Mouse (Mus musculus) myocyte (in vitro differentiated cells): ENCODE measurements around the gene Gpbar1. TPM values are rescaled to one million over a fixed set of nuclear protein-coding genes. Genes with fewer than 3 reads are reported as not detected.

ENCODE experiments used
- H3K27me3 ChIP-seq: one replicate; pipeline ENCODE4 v1.6.1; 2011; ENCODE audit not compliant: control insufficient read depth, insufficient read depth, insufficient read length
- H3K36me3 ChIP-seq: one replicate; pipeline ENCODE4 v1.6.1; 2011; ENCODE audit not compliant: control insufficient read depth, insufficient read depth
- H3K4me2 ChIP-seq: one replicate; pipeline ENCODE4 v1.6.1; 2011; ENCODE audit warnings: low read depth, control low read depth
- H3K4me3 ChIP-seq: one replicate; pipeline ENCODE4 v1.5.1; 2011; ENCODE audit warnings: mild to moderate bottlenecking, control low read depth, moderate library complexity
- H3K79me2 ChIP-seq: one replicate; pipeline ENCODE4 v1.6.1; 2011; ENCODE audit not compliant: control insufficient read depth, insufficient read depth
- H3ac ChIP-seq: one replicate; pipeline ENCODE4 v1.6.1; 2011; ENCODE audit not compliant: control insufficient read depth, insufficient read length
- CEBPB ChIP-seq: IDR thresholded peaks from 2 replicates; pipeline ENCODE4 v1.6.1; 2011; ENCODE audit warnings: mild to moderate bottlenecking, moderate library complexity; ENCODE audit not compliant: poor library complexity, insufficient read depth, severe bottlenecking
- E2F4 ChIP-seq: IDR thresholded peaks from one replicate; pipeline ENCODE4 v1.6.1; 2011; ENCODE audit warnings: mild to moderate bottlenecking, control low read depth, moderate library complexity; ENCODE audit not compliant: insufficient read depth
- MAX ChIP-seq: IDR thresholded peaks from one replicate; pipeline ENCODE4 v1.6.1; 2011; ENCODE audit warnings: low read depth, mild to moderate bottlenecking, control low read depth
- MYOD1 ChIP-seq, 3 experiments: IDR thresholded peaks; one replicate each; pipeline ENCODE4 v1.6.1; 2011; ENCODE audit warnings: control low read depth in 2 of 3, low read depth in 2 of 3, mild to moderate bottlenecking in 2 of 3, moderate library complexity in 1 of 3; ENCODE audit not compliant: insufficient read length in 2 of 3, control insufficient read depth in 1 of 3
- MYOG ChIP-seq, 3 experiments: IDR thresholded peaks; one replicate each; pipeline ENCODE4 v1.6.1; 2011; ENCODE audit warnings: control low read depth in 2 of 3, low read depth in 2 of 3, mild to moderate bottlenecking in 2 of 3; ENCODE audit not compliant: insufficient read length in 2 of 3, control insufficient read depth in 1 of 3, insufficient read depth in 1 of 3
- POLR2A ChIP-seq: IDR thresholded peaks from one replicate; pipeline ENCODE4 v1.6.1; 2011; ENCODE audit warnings: low read depth, mild to moderate bottlenecking, control low read depth, moderate library complexity; ENCODE audit not compliant: insufficient read length
- POLR2AphosphoS2 ChIP-seq: IDR thresholded peaks from one replicate; pipeline ENCODE4 v1.6.1; 2011; ENCODE audit warnings: low read depth, control low read depth; ENCODE audit not compliant: insufficient read length
- REST ChIP-seq: IDR thresholded peaks from one replicate; pipeline ENCODE4 v1.6.1; 2011; ENCODE audit warnings: mild to moderate bottlenecking, control low read depth, moderate library complexity; ENCODE audit not compliant: insufficient read depth, insufficient read length
- SRF ChIP-seq: IDR thresholded peaks from one replicate; pipeline ENCODE4 v1.6.1; 2011; ENCODE audit warnings: low read depth; ENCODE audit not compliant: control insufficient read depth, insufficient read length
- TCF12 ChIP-seq: IDR thresholded peaks from one replicate; pipeline ENCODE4 v1.6.1; 2011; ENCODE audit warnings: mild to moderate bottlenecking, control low read depth; ENCODE audit not compliant: poor library complexity, insufficient read depth, severe bottlenecking
- TCF3 ChIP-seq: IDR thresholded peaks from one replicate; pipeline ENCODE4 v1.6.1; 2011; ENCODE audit warnings: low read depth, control low read depth; ENCODE audit not compliant: insufficient read length
- USF1 ChIP-seq: IDR thresholded peaks from one replicate; pipeline ENCODE4 v1.6.1; 2011; ENCODE audit warnings: low read depth, mild to moderate bottlenecking, control low read depth, moderate library complexity
- polyA plus RNA-seq: library from polyadenylated mRNA; unstranded; fragments of >200 nt; fragmentation: generic; extraction: Trizol; gene quantifications from one replicate; pipeline ENCODE4 v1.2.1, GENCODE M21; 2012; ENCODE audit warnings: missing spikeins

The Gpbar1 gene
- polyA plus RNA-seq, 1 experiment = 0.14 TPM

DNA sequence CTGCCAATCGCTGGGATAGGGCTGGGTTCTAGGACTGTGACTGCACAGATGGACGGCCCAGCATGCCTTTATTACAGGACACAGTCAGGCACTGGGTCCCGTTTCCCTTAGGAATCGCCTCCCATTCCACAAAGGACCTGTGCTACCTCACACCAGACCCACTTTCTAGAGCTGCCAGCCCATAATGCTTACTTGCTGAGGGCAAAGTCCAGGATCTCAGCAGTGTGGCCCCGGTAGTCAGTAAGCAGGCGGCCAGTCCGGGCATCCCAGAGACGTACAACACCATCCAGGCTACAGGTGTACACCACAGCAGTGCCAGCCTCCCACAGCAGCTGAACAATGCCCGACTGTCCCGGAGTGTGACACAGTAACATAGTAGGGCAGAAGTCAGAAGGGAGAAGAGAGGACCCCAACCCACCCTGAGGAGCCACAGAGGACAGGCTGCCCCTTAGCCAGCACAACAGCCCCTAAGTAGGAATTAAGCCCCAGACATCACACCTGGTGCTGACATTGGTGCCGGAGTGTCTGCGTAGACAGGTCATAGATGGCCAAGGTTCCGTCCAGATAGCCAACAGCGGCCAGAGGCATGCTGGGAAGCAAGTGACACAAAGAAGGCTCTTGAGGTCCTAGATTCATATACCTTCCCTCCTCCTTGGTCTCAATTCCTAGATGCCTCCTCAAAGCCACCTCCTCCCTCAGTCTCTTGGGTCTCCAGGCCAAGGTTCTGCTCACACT, 2.4 kb downstream of the Gpbar1 start:
- H3K79me2 ChIP-seq = peaks cover 11% of the 10 kb centered on the region
- TF ChIP-seq POLR2AphosphoS2 (peak; percentile 7), REST (no peak)
- H3ac ChIP-seq = no peak overlapping the region

GRCm38 (mm10) chr1:74281372-74281771, 3.0 kb downstream of the Gpbar1 start:
- peaks cover 11% of the 10 kb centered on the region for H3K79me2 ChIP-seq
- no peak overlapping the region for H3K4me2 ChIP-seq
- peaks cover 20% of the 10 kb centered on the region for H3K36me3 ChIP-seq
- H3K27me3 ChIP-seq = no peaks in the 10 kb centered on the region
- TF ChIP-seq REST (no peak), TCF3 (no peak), TCF12 (no peak), MYOD1 (IDR thresholded peaks at IDR 0.05; ENCODE audit: control insufficient read depth in 1 of 3, insufficient read length in 2 of 3, low read depth in 2 of 3) (no peak), MAX (no peak), MYOG (IDR thresholded peaks at IDR 0.05; ENCODE audit: control insufficient read depth in 1 of 3, insufficient read depth in 1 of 3, insufficient read length in 2 of 3, low read depth in 2 of 3) (no peak), SRF (no peak), POLR2AphosphoS2 (no peak), USF1 (no peak), POLR2A (no peak), CEBPB (no peak), E2F4 (no peak)
- H3ac ChIP-seq = no peak overlapping the region
- H3K4me3 ChIP-seq = no peak overlapping the region

More for the DNA sequence above, 2.4 kb downstream of the Gpbar1 start:
- no peak overlapping the region for H3K4me3 ChIP-seq
- H3K36me3 ChIP-seq = peaks cover 18% of the 10 kb centered on the region
- no peak overlapping the region for H3K4me2 ChIP-seq
- no peaks in the 10 kb centered on the region for H3K27me3 ChIP-seq

GRCm38 (mm10) chr1:74281886-74282285, 3.5 kb downstream of the Gpbar1 start:
- H3K79me2 ChIP-seq = peaks cover 11% of the 10 kb centered on the region
- no peak for TF ChIP-seq TCF12
- TF ChIP-seq MYOG (IDR thresholded peaks at IDR 0.05; ENCODE audit: control insufficient read depth in 1 of 3, insufficient read depth in 1 of 3, insufficient read length in 2 of 3, low read depth in 2 of 3) = no peak
- TF ChIP-seq SRF = no peak
- no peak overlapping the region for H3K4me2 ChIP-seq
- no peak overlapping the region for H3ac ChIP-seq
- H3K36me3 ChIP-seq = peaks cover 23% of the 10 kb centered on the region
- H3K27me3 ChIP-seq = no peaks in the 10 kb centered on the region
- no peak overlapping the region for H3K4me3 ChIP-seq

DNA sequence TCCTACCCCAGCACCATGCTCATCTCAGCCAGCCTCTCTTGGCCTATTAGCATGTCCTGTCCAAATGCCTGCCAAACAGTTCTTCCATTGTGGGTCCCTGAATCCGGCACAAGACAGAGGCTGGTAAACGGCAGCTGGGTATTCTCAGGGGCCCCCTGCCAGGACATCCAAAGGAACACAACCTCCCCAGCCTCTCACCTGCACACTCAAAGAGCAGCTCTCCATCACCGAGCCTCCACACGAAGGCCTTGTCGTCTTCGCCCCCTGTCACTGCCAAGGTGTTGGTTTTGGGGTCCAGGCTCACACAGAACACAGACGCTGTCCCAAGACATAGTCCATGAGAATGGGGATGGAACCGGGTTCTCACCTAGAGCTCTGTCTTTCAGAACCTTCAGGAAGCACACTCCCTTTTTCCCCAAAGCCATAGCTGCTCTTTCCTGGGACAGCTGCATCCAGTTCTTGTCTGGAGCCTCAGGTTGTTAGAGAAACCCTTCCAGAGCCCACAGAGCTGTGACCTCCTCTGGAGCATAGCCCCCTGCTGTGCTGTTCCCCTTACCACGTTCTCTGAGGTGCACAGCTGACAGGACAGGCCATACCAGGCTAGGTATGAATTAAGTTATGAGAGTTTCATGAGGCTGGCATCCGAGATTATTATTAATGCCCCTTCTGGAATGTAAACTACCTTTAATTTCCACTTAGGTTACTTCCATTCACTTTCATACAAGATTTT, 4.7 kb downstream of the Gpbar1 start:
- no peak for TF ChIP-seq TCF12
- no peak for TF ChIP-seq REST
- TF ChIP-seq MYOG (IDR thresholded peaks at IDR 0.05; ENCODE audit: control insufficient read depth in 1 of 3, insufficient read depth in 1 of 3, insufficient read length in 2 of 3, low read depth in 2 of 3) = no peak
- no peak for TF ChIP-seq USF1
- no peak for TF ChIP-seq MAX
- no peak for TF ChIP-seq TCF3
- TF ChIP-seq MYOD1 (IDR thresholded peaks at IDR 0.05; ENCODE audit: control insufficient read depth in 1 of 3, insufficient read length in 2 of 3, low read depth in 2 of 3) = no peak
- no peak for TF ChIP-seq SRF
- Histone ChIP-seq H3K36me3 (peaks cover 23% of the 10 kb centered on the region), H3K27me3 (no peaks in the 10 kb centered on the region), H3K4me2 (no peak overlapping the region), H3K4me3 (peak overlapping the region; percentile 81), H3ac (no peak overlapping the region), H3K79me2 (peaks cover 11% of the 10 kb centered on the region)

GRCm38 (mm10) chr1:74283686-74284463, 5.5 kb downstream of the Gpbar1 start:
- no peak for TF ChIP-seq MYOD1 (IDR thresholded peaks at IDR 0.05; ENCODE audit: control insufficient read depth in 1 of 3, insufficient read length in 2 of 3, low read depth in 2 of 3)
- peak; percentile 37 for TF ChIP-seq REST
- TF ChIP-seq MAX = no peak
- TF ChIP-seq E2F4 = no peak
- H3K4me3 ChIP-seq = peak overlapping the region; percentile 81
- peaks cover 31% of the 10 kb centered on the region for H3K36me3 ChIP-seq
- peak overlapping the region; percentile 19 for H3ac ChIP-seq
- peaks cover 11% of the 10 kb centered on the region for H3K79me2 ChIP-seq
- H3K4me2 ChIP-seq = peak overlapping the region; percentile 91
- no peaks in the 10 kb centered on the region for H3K27me3 ChIP-seq
